Mouse (Mus musculus): ENCODE measurements around the gene Lst1.

Gene Lst1

GRCm38 (mm10) chr17:35209785-35210535 is 21.7 kb upstream of the Lst1 start:
- DNase-seq (ENCODE audit: low spot score in 2 of 2): peak in 1 of 2 experiments; percentile 71

DNA sequence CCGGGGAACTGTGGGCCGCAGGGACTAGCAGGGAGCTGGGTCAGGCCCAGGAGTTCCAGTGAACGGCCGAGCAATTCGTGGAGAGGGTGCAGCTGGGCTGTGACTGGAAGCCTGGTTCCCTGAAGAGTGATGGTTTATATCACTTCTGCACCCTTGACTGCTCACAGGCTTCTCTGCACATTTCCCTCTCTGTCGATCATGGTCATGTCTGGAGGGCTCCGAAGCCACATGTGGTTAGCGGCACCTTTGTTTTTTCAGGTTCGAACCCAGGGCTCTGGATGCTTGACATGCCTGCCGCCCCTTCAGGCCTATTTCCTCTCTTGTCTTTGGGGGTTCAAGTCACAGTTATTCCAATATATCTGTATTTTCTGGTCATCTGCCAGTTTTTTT is 17.1 kb upstream of the Lst1 start:
- peak in 1 of 2 experiments; percentile 48 for DNase-seq (ENCODE audit: low spot score in 2 of 2)

- DNase-seq (ENCODE audit: low spot score in 2 of 2): peak; percentile 34 to 67
These were observed 16.5 kb upstream of the Lst1 start, which contains the start of gene Lta for GRCm38 (mm10) chr17:35204494-35205379. Lta (minus strand) TSS chr17:35205351.

DNA sequence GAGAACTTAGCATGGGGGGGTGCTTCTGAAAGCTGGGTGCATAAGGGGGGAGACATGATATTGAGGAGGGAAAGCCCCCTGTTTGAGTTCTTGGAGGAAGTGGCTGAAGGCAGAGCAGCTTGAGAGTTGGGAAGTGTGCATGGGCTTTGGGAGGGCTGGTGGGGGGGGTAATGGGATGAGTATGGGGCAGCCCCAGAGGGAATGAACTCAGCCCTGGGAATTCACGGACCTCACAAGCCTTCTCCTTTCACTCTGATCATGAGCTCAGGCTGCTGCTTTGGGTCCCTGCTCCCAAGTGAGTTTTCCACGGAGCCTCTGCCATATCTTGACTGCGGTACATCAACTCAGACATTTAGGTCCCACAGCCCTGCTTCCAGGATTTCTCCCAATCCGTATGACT is 14.2 kb upstream of the Lst1 start:
- no peak for DNase-seq (ENCODE audit: low spot score in 2 of 2)

GRCm38 (mm10) chr17:35201787-35202186 is 13.5 kb upstream of the Lst1 start, which contains the start of gene Tnf:
Tnf (minus strand) TSS chr17:35202007.
- peak; percentile 57 to 69 for DNase-seq (ENCODE audit: low spot score in 2 of 2)

DNA sequence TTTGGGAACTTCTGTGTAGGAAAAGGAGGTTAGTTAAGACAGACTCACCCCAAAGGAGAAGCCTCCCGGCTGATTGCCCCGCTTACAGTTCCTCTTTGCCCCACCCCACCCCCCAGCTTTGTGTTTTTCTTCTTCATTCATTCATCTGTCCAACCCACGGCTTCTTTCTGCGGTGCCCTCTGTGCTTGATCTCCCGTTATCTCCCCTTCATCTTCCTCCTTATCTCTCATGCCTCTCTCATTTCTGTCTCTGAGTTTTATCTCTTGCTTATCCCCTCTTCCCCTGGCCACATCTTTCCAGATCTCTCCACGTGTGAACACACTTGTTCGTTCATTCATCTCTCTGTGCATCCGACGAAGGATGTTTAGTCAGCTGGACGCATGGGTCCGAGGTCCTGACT is 12.9 kb upstream of the Lst1 start:
- peak in 1 of 2 experiments; percentile 61 for DNase-seq (ENCODE audit: low spot score in 2 of 2)

DNA sequence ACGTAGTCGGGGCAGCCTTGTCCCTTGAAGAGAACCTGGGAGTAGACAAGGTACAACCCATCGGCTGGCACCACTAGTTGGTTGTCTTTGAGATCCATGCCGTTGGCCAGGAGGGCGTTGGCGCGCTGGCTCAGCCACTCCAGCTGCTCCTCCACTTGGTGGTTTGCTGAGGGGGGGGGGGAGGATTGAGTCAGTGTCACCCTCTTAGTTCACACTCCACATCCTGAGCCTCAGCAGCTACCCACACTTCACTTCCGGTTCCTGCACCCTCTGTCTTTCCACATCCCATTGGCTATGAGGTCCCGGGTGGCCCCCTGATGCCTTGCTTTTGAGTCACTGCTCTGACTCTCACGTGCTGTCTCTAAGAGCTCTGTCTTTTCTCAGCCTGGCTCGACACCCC is 12.2 kb upstream of the Lst1 start:
- DNase-seq (ENCODE audit: low spot score in 2 of 2): peak in 1 of 2 experiments; percentile 63

- DNase-seq (ENCODE audit: low spot score in 2 of 2): no peak
These were observed 10.7 kb upstream of the Lst1 start for GRCm38 (mm10) chr17:35198946-35199345.

DNA sequence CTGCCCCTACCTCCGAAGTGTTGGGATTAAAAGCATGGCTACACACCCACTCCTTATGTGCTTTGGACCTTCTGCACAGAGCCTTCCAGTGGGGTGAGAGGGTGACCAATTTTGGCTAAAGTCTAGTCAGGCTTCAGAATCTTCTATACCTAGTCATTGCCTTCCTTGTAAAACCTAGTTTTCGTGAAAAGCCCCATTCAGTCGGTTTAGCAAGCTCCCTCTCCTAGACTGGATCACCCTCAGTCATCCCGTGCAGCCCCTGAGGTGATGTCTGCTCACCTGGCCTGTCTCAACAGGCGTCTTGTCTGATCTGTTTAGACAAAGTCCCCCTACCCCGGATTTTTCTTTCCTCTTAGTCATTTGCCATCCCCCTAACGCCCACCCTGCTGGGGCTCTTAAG is 9.8 kb upstream of the Lst1 start:
- no peak for DNase-seq (ENCODE audit: low spot score in 2 of 2)

- no peak for DNase-seq (ENCODE audit: low spot score in 2 of 2)
These were observed 8.9 kb upstream of the Lst1 start for GRCm38 (mm10) chr17:35197126-35197525.

DNA sequence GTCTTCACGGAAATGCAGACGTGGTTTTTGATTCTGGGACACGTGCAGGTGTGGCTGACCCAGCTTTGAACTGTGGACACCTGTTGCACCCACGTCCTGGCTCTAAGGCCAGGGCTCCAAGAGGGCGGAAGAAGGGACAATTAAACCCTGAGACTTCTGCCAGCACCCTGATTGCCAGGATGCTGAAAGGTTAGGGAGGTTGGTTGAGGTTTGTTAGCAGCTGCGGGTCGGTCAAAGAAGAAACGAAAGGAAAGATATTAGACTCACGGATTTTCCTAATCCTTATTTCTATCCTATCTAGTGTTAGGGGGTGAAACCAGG is 8.0 kb upstream of the Lst1 start:
- DNase-seq (ENCODE audit: low spot score in 2 of 2): no peak

DNA sequence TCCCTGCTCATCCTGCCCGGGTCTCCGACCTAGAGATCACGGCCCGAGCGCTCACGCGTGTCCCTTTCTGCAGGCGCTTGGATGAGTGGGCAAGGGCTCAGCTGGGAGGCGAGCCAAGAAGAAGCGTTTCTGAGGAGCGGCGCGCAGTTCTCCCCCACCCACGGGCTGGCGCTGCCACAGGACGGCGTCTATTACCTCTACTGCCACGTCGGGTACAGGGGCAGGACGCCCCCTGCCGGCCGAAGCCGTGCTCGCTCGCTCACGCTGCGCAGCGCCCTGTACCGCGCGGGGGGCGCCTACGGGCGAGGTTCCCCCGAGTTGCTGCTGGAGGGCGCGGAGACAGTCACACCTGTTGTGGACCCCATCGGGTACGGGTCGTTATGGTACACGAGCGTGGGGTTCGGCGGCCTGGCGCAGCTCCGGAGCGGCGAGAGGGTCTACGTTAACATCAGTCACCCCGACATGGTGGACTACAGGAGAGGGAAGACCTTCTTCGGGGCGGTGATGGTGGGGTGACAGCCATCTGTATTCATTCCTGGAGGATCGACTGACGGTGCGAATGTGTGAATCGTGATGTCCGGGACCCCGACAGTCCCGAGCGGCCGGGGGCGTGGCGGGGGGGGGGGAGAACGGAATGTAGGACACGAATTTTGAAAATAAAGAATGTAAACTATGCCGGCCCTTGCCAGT is 7.5 kb upstream of the Lst1 start:
- DNase-seq (ENCODE audit: low spot score in 2 of 2): peak; percentile 83 to 92

- peak; percentile 30 to 36 for DNase-seq (ENCODE audit: low spot score in 2 of 2)
These were observed 6.8 kb upstream of the Lst1 start for GRCm38 (mm10) chr17:35194844-35195630.

DNA sequence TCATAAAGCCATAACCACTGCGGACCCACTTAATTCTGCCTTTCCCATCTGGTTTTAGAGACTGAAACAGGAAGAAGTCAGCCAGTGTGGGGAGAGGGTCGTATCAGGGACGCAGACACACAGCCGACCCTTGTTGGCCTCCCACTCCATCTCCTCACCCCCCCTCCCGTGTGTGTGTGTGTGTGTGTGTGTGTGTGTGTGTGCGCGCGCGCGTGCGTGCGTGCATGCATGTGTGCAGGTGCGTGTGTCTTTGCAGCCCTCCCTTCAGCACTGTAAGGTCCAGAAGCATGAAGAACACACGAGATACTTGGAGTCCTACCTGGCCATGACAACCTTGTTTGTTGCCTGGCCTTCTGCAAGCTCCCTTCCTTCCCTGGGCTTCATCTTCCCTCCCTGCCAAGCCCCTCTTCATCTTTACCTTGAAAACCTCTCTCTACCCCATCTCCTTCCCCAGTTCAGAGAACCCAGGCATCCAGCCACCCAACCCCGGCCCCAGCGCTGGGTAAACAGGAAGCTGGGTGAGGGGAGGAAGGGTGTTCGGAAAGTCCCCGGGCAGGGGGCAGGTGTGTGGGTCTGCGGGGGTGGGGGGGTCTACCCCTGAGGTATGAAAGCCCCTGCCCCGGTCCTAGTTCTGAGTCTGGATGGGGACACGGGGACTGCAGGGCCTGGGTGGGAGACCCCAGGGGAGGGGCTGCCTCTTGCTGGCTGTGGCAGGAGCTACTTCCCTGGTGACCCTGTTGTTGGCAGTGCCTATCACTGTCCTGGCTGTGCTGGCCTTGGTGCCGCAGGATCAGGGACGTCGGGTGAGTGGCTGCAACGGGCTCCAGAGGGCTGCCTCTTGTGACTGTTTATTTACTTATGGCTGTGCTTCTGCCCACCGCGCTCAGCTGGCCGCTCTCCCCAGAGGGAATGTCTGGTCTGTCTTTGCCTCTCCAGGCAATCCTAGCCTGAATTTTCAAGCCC is 5.9 kb upstream of the Lst1 start, which contains the start of gene Ltb:
Gene Ltb, plus strand, starts transcription at position 559 of the 963 bp plus-strand sequence.
- DNase-seq (ENCODE audit: low spot score in 2 of 2): peak; percentile 51 to 81

- no peak for DNase-seq (ENCODE audit: low spot score in 2 of 2)
These were observed 4.7 kb upstream of the Lst1 start for GRCm38 (mm10) chr17:35192924-35193323.

DNA sequence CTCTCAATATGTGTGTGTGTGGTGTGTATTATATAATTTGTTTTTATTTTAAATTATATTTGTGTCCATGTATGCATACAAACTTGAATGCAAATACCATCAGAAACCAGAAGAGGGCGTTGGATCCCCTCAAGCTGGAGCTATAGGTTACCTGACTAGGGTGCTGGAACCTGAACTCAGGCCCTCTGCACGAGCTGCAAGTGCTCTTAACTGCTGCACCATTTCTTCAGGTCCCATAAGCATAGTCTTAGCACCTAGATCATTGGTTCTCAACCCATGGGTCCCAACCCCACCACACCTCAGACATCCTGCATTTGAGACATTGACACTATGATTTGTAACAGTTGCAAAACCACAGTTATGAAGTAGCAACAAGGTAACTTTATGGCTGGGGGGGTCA is 3.5 kb upstream of the Lst1 start:
- no peak for DNase-seq (ENCODE audit: low spot score in 2 of 2)

DNA sequence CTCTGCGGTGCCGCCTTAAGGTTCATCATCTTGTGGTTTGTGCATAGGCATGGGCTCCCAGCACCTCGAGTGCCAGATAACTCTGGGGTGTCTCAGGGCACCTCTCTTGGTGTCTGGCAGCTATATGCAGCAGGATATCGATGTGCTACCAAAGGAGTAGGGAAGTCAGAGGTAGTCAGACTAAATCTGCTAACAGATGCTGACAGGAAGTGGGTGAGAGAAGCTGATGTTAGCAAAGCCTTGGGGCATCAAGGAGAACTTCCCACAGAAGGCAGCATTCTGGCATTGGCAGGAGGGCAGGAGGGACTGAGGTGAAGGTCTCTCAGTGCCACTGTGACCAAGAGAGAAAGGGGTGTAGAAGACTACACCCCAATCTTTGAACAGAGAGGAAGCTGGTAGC is 1.9 kb upstream of the Lst1 start:
- peak in 1 of 2 experiments; percentile 35 for DNase-seq (ENCODE audit: low spot score in 2 of 2)

- peak in 1 of 2 experiments; percentile 23 for DNase-seq (ENCODE audit: low spot score in 2 of 2)
These were observed 947 bp upstream of the Lst1 start for GRCm38 (mm10) chr17:35189186-35189585.

- DNase-seq (ENCODE audit: low spot score in 2 of 2): no peak
These were observed 894 bp downstream of the Lst1 start for GRCm38 (mm10) chr17:35187345-35187744.

DNA sequence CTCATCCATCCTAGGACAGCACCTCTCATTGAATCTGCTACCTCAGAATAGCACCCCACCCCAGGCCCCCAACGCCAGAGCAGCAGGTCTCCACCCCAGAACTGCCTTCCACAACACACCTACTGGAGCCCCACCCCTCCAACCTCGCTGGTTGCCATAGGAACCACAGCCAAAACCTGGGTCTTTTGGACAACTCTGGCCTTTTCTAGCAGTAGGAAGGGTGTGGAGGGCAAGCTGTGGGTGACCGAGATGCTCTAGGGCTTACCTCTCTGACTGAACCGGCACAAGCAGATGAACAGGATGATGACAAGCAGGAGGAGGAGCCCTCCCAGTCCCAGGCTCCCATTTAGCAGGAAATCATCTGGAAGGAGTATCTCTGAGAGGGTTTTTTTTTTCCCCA is 1.6 kb downstream of the Lst1 start:
- peak in 1 of 2 experiments; percentile 72 for DNase-seq (ENCODE audit: low spot score in 2 of 2)
